Mouse (Mus musculus): ENCODE results near the gene Atf6. TPM values are rescaled to one million over a fixed set of nuclear protein-coding genes. Genes with fewer than 3 reads are reported as not detected.

Gene Atf6
- polyA plus RNA-seq (2015; fragmentation: Nextera tagmentation; extraction: Ambion mirVana), result 8.7 and 9.6 TPM in 2 replicates

DNA sequence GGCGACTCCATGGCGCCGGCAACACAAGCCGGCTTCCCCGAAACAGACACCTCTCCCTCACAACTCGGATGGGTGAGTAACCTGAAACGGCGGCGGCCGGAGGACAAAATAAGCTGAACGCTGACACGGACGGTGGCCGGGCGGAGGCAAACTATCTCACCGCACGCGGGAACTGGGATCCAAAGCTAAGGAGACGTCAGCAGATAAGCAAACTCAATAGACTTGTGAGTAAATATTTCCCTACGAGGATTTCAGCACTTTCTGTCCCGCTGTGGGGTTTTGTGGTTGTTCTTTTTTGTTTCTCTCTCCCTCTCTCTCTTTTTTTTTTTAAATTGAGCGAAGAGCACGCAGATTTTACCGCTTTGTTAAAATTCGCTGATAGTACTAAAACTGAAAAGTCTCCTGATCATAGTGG lies at the start of gene Atf6:
Gene Atf6, minus strand, starts transcription at position 81 of the 415 bp plus-strand sequence.
- H3K9ac ChIP-seq (replicated peaks; ENCODE audit: low read length), result peak within 1 kb of the TSS; percentile 87
- H3K27me3 ChIP-seq (ENCODE audit: insufficient read depth, low read length), result no peaks in the 10 kb centered on the region
- no peaks in the 10 kb centered on the region for H3K9me3 ChIP-seq (ENCODE audit: low read length)
- peaks cover 6% of the 10 kb centered on the region for H3K4me1 ChIP-seq (ENCODE audit: insufficient read depth, low read length)
- peaks cover 4% of the 10 kb centered on the region; the same call in 1 of the 2 replicates for H3K36me3 ChIP-seq (ENCODE audit: insufficient read depth, low read length)
- H3K4me2 ChIP-seq (replicated peaks; ENCODE audit: low read depth, low read length), result peak within 1 kb of the TSS; percentile 76
- H3K27ac ChIP-seq (ENCODE audit: low read length), result peak within 1 kb of the TSS; percentile 84
- peak; percentile 80 for ATAC-seq (ENCODE audit: low FRiP score, low TSS enrichment)
- H3K4me3 ChIP-seq (ENCODE audit: low read length), result peak within 1 kb of the TSS; percentile 97
- WGBS, result under 1% methylated on average over 25 of the region's 25 CpGs

DNA sequence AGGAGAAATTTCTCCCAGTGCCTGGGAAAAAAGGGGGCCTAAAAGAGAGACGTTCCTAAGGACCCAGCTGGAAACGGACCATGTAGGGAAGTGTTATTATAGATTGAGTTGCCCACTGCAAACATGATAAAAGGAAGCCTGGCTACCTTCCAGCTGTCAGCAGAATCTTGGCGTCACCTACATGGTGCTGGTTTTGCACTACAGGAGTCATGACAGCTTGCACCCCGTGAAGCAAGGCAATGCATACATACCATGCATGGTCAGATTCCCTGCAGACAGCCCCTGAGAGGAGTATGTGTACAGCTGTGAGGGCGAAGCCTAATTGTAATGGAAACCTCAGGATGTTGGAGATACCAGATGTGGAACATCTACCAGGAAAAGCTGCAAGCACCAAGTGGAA lies 48.1 kb upstream of the Atf6 start:
- H3K9ac ChIP-seq (replicated peaks; ENCODE audit: low read length), result no peak overlapping the region
- H3K4me2 ChIP-seq (replicated peaks; ENCODE audit: low read depth, low read length), result no peak overlapping the region
- no peaks in the 10 kb centered on the region for H3K9me3 ChIP-seq (ENCODE audit: low read length)
- H3K4me3 ChIP-seq (ENCODE audit: low read length), result no peak overlapping the region
- H3K36me3 ChIP-seq (ENCODE audit: insufficient read depth, low read length), result no peaks in the 10 kb centered on the region
- no peaks in the 10 kb centered on the region for H3K4me1 ChIP-seq (ENCODE audit: insufficient read depth, low read length)
- no peak for ATAC-seq (ENCODE audit: low FRiP score, low TSS enrichment)
- H3K27ac ChIP-seq (ENCODE audit: low read length), result no peak overlapping the region
- no peaks in the 10 kb centered on the region for H3K27me3 ChIP-seq (ENCODE audit: insufficient read depth, low read length)
- 76% methylated on average over 5 of the region's 5 CpGs for WGBS

DNA sequence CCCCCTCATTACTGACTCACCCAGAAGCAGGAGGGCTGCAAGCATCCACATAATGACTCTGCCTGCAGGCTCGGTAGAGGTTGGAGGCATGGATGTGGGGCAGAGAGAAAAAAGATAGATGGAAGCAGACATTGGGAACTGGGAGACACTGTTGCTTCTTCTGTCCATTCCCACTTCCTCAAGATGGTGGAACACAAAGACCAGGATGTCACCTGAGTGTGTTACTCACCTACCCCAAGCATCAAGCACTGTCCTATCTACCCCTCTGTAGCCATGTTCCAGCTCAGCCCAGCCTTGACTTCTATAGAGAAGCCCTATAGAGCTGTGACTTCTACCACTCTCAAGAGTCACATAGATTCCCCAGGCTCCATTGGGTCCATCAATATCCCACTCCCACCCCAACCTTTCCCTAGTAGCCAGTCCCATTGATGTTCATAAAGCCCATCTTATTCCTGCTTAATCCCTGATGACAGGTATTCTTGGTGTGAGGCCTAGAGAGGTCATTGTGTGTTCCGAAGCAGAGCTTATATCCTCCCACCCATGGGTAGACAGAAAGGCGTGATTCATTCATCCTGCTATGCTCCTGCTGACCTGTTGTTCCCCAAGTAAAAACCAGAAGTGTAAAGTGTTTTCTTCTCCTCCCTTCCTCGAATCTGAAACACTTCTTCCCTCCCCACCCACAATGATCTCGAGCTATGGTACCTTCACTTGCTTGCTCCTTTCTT lies 45.5 kb upstream of the Atf6 start, which contains the start of gene Fcrlb:
Gene Fcrlb, minus strand, starts transcription at position 51 of the 725 bp plus-strand sequence.
- Histone ChIP-seq H3K4me2 (replicated peaks; ENCODE audit: low read depth, low read length) (no peak within 1 kb of the TSS), H3K27me3 (ENCODE audit: insufficient read depth, low read length) (peaks cover 17% of the 10 kb centered on the region), H3K4me3 (ENCODE audit: low read length) (no peak within 1 kb of the TSS), H3K27ac (ENCODE audit: low read length) (no peak within 1 kb of the TSS), H3K36me3 (ENCODE audit: insufficient read depth, low read length) (no peaks in the 10 kb centered on the region), H3K9ac (replicated peaks; ENCODE audit: low read length) (no peak within 1 kb of the TSS), H3K9me3 (ENCODE audit: low read length) (no peaks in the 10 kb centered on the region), H3K4me1 (ENCODE audit: insufficient read depth, low read length) (peaks cover 7% of the 10 kb centered on the region)
- 70% methylated on average over 5 of the region's 5 CpGs for WGBS
- ATAC-seq (ENCODE audit: low FRiP score, low TSS enrichment), result no peak

DNA sequence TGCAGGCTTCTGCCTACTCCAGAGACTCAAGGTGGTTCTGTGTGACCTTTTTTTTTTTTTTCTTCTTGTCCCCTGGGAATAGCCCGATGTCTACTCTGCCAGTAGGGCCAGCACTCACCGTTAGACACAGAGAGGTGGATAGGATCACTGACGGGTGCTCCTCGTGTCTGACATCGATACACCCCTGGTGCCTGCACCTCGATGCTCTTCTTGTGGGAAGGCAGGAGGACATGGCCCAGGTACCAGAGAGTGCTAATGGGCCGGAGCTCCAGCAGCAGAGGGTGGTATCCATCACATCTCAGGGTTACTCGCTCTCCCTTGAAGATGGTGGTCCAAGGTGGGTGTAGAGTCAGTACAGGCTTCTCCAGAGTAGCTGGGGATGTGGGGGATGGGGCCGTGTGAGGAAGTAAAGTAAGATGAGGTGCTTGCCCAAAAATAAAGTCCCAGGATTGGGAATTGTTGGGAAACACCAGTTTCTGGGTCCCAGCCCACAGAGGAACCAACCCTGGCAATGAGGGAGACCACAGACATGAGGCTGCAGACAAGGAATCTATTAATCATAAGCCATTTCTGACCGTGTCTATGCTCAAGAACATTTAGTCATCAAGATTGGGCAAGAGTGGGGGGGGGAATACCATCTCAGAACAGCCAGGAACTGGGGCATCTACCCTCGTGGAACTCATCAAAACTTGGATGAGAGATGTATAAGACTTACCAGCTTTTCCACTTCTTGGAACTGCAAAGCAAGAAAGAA lies 44.5 kb upstream of the Atf6 start:
- Histone ChIP-seq H3K9ac (replicated peaks; ENCODE audit: low read length) (no peak overlapping the region), H3K4me1 (ENCODE audit: insufficient read depth, low read length) (peaks cover 16% of the 10 kb centered on the region), H3K27me3 (ENCODE audit: insufficient read depth, low read length) (peaks cover 26% of the 10 kb centered on the region), H3K9me3 (ENCODE audit: low read length) (no peaks in the 10 kb centered on the region), H3K4me3 (ENCODE audit: low read length) (no peak overlapping the region), H3K36me3 (ENCODE audit: insufficient read depth, low read length) (no peaks in the 10 kb centered on the region), H3K27ac (ENCODE audit: low read length) (no peak overlapping the region), H3K4me2 (replicated peaks; ENCODE audit: low read depth, low read length) (no peak overlapping the region)
- 81% methylated on average over 11 of the region's 11 CpGs for WGBS
- ATAC-seq (ENCODE audit: low FRiP score, low TSS enrichment), result no peak

GRCm38 (mm10) chr1:170908341-170908740 lies 40.8 kb upstream of the Atf6 start:
- Histone ChIP-seq H3K9me3 (ENCODE audit: low read length) (no peaks in the 10 kb centered on the region), H3K4me1 (ENCODE audit: insufficient read depth, low read length) (peaks cover 17% of the 10 kb centered on the region), H3K4me2 (replicated peaks; ENCODE audit: low read depth, low read length) (peak overlapping the region; percentile 91), H3K27ac (ENCODE audit: low read length) (no peak overlapping the region), H3K4me3 (ENCODE audit: low read length) (peak overlapping the region; percentile 59), H3K36me3 (ENCODE audit: insufficient read depth, low read length) (no peaks in the 10 kb centered on the region), H3K27me3 (ENCODE audit: insufficient read depth, low read length) (peaks cover 38% of the 10 kb centered on the region), H3K9ac (replicated peaks; ENCODE audit: low read length) (peak overlapping the region; percentile 56; the same call in 1 of the 2 replicates)
- peak; percentile 74; the same call in 1 of the 2 replicates for ATAC-seq (ENCODE audit: low FRiP score, low TSS enrichment)
- 4% methylated on average over 21 of the region's 21 CpGs for WGBS

GRCm38 (mm10) chr1:170907456-170908191 lies 40.1 kb upstream of the Atf6 start:
- H3K4me2 ChIP-seq (replicated peaks; ENCODE audit: low read depth, low read length), result peak overlapping the region; percentile 91
- H3K9me3 ChIP-seq (ENCODE audit: low read length), result no peaks in the 10 kb centered on the region
- H3K27ac ChIP-seq (ENCODE audit: low read length), result no peak overlapping the region
- peaks cover 17% of the 10 kb centered on the region for H3K4me1 ChIP-seq (ENCODE audit: insufficient read depth, low read length)
- H3K9ac ChIP-seq (replicated peaks; ENCODE audit: low read length), result peak overlapping the region; percentile 56
- H3K4me3 ChIP-seq (ENCODE audit: low read length), result peak overlapping the region; percentile 59
- peaks cover 42% of the 10 kb centered on the region for H3K27me3 ChIP-seq (ENCODE audit: insufficient read depth, low read length)
- WGBS, result under 1% methylated on average over 71 of the region's 71 CpGs
- no peaks in the 10 kb centered on the region for H3K36me3 ChIP-seq (ENCODE audit: insufficient read depth, low read length)
- ATAC-seq (ENCODE audit: low FRiP score, low TSS enrichment), result peak; percentile 75

GRCm38 (mm10) chr1:170907111-170907455 lies 39.5 kb upstream of the Atf6 start:
- peak overlapping the region; percentile 56; the same call in 1 of the 2 replicates for H3K9ac ChIP-seq (replicated peaks; ENCODE audit: low read length)
- WGBS, result 22% methylated on average over 11 of the region's 11 CpGs
- no peaks in the 10 kb centered on the region for H3K9me3 ChIP-seq (ENCODE audit: low read length)
- peak overlapping the region; percentile 91 for H3K4me2 ChIP-seq (replicated peaks; ENCODE audit: low read depth, low read length)
- peaks cover 17% of the 10 kb centered on the region for H3K4me1 ChIP-seq (ENCODE audit: insufficient read depth, low read length)
- H3K27me3 ChIP-seq (ENCODE audit: insufficient read depth, low read length), result peaks cover 42% of the 10 kb centered on the region
- H3K27ac ChIP-seq (ENCODE audit: low read length), result no peak overlapping the region
- H3K36me3 ChIP-seq (ENCODE audit: insufficient read depth, low read length), result no peaks in the 10 kb centered on the region
- H3K4me3 ChIP-seq (ENCODE audit: low read length), result peak overlapping the region; percentile 59
- ATAC-seq (ENCODE audit: low FRiP score, low TSS enrichment), result no peak

DNA sequence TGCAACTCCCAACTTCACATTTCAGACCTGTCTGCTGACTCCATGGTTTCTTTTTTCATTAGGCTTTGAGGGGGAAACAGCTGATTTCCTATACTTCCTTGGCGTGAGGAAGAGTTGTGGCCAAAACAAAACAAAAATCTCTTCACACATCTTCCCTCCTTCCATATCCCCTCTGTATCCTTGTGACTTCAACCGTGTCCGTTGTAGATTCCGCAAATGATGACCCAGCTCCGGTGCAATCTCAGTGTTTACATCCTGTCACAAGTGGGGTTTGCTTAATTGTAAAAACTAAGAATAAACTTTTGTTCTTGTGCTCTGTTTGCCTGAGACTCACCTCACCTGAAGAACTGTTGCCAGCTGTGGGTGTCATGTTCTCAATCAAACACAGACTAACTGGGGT lies 35.9 kb upstream of the Atf6 start:
- Histone ChIP-seq H3K4me2 (replicated peaks; ENCODE audit: low read depth, low read length) (no peak overlapping the region), H3K4me3 (ENCODE audit: low read length) (no peak overlapping the region), H3K9ac (replicated peaks; ENCODE audit: low read length) (no peak overlapping the region), H3K9me3 (ENCODE audit: low read length) (no peaks in the 10 kb centered on the region), H3K27ac (ENCODE audit: low read length) (no peak overlapping the region), H3K4me1 (ENCODE audit: insufficient read depth, low read length) (peaks cover 16% of the 10 kb centered on the region), H3K27me3 (ENCODE audit: insufficient read depth, low read length) (peaks cover 33% of the 10 kb centered on the region), H3K36me3 (ENCODE audit: insufficient read depth, low read length) (no peaks in the 10 kb centered on the region)
- ATAC-seq (ENCODE audit: low FRiP score, low TSS enrichment), result no peak
- 56% methylated on average over 5 of the region's 5 CpGs for WGBS

DNA sequence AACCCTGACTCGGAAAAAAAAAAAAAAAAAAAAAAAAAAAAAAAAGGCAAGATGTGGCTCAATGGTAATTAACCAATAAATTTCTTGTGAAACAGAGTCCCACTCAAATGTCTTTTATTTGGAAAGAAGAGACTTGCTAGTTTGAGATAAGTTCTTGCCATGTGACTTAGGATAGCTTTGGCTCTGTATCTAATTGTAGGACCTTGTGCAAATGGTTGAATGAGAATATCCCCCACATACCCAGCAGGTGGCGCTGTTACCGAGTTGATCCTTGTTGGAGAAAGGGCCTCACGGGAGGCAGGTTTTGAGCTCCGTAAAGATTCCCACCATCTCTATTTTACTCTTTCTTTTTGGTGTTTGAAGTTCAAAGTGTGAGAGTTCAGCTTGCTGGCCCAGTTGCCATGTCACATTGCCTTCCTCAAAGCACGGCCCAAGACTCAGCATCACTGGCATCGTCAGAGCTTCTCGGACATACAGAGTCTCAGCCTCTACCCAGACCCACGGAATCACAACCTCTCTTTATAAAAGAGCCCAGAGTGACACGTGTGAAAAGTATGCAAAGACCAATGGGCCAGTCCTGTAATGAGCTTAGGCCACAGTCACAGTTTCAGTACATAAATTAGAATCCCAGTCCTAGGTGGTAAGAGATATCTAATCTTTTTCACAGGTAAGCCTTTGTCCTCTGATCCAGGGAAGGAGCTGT lies 34.1 kb upstream of the Atf6 start:
- H3K27me3 ChIP-seq (ENCODE audit: insufficient read depth, low read length), result peaks cover 23% of the 10 kb centered on the region
- H3K9ac ChIP-seq (replicated peaks; ENCODE audit: low read length), result no peak overlapping the region
- ATAC-seq (ENCODE audit: low FRiP score, low TSS enrichment), result peak; percentile 62; the same call in 1 of the 2 replicates
- 33% methylated on average over 10 of the region's 10 CpGs for WGBS
- H3K27ac ChIP-seq (ENCODE audit: low read length), result no peak overlapping the region
- no peak overlapping the region for H3K4me3 ChIP-seq (ENCODE audit: low read length)
- no peaks in the 10 kb centered on the region for H3K36me3 ChIP-seq (ENCODE audit: insufficient read depth, low read length)
- H3K4me2 ChIP-seq (replicated peaks; ENCODE audit: low read depth, low read length), result peak overlapping the region; percentile 33; the same call in 1 of the 2 replicates
- H3K9me3 ChIP-seq (ENCODE audit: low read length), result no peaks in the 10 kb centered on the region
- H3K4me1 ChIP-seq (ENCODE audit: insufficient read depth, low read length), result 0 out of 2 replicates have a peak, but pooled peaks cover 2% of the 10 kb centered on the region

Measured in kidney, embryonic 16.5 days (tissue).